Mouse (Mus musculus) liver, embryonic 14.5 days (tissue): Measurements from ENCODE around the gene Elk1. TPM values are rescaled to one million over a fixed set of nuclear protein-coding genes. Genes with fewer than 3 reads are reported as not detected.

Experiments
- ATAC-seq: fragments of 200-750 bp; cut with Nextera tagmentation; 2 replicates; pipeline ENCODE4 v1.8.0; 2017; ENCODE audit warnings: moderate number of reproducible peaks, mild to moderate bottlenecking, moderate library complexity; ENCODE audit not compliant: insufficient read depth
- DNase-seq, 3 experiments: peaks; one replicate each; pipeline ENCODE4 v3.0.0-alpha.2; 2012 to 2013; ENCODE audit warnings: low read depth in 3 of 3, low spot score in 3 of 3
- H3K27ac ChIP-seq: fragments of 300-500 bp; sonication (generic); 2 replicates; pipeline ENCODE4 v1.5.1; 2014; ENCODE audit warnings: moderate library complexity, mild to moderate bottlenecking, control low read depth, inconsistent platforms
- H3K27me3 ChIP-seq: fragments of 300-500 bp; sonication (generic); 2 replicates; pipeline ENCODE4 v1.6.1; 2014; ENCODE audit warnings: mild to moderate bottlenecking, low read length, moderate library complexity; ENCODE audit not compliant: control insufficient read depth, insufficient read depth
- H3K36me3 ChIP-seq: fragments of 300-500 bp; sonication (generic); replicated peaks from 2 replicates; pipeline ENCODE4 v1.6.1; 2014; ENCODE audit warnings: low read depth; ENCODE audit not compliant: control insufficient read depth, insufficient read depth
- H3K4me1 ChIP-seq, 2 experiments: fragments of 200-500 bp in 1 of 2; fragments of 300-500 bp in 1 of 2; sonication (generic) in 1 of 2; replicated peaks; 2 replicates each; pipeline ENCODE4 v1.6.1; 2012 to 2014; ENCODE audit warnings: antibody characterized with exemption in 1 of 2, inconsistent platforms in 1 of 2, low read length in 1 of 2; ENCODE audit not compliant: control insufficient read depth in 2 of 2, insufficient read depth in 2 of 2
- H3K4me2 ChIP-seq: fragments of 300-500 bp; sonication (generic); 2 replicates; pipeline ENCODE4 v1.6.1; 2014; ENCODE audit warnings: low read depth, mild to moderate bottlenecking, control low read depth, moderate library complexity
- H3K4me3 ChIP-seq, 2 experiments: fragments of 200-500 bp in 1 of 2; fragments of 300-500 bp in 1 of 2; sonication (generic) in 1 of 2; 2 replicates each; pipeline ENCODE4 v1.5.1; 2012 to 2014; ENCODE audit warnings: low read depth in 2 of 2, low read length in 2 of 2, mild to moderate bottlenecking in 2 of 2, control low read depth in 1 of 2, inconsistent platforms in 1 of 2, moderate library complexity in 1 of 2; ENCODE audit not compliant: insufficient read depth in 1 of 2
- H3K9ac ChIP-seq: fragments of 300-500 bp; sonication (generic); replicated peaks from 2 replicates; pipeline ENCODE4 v1.6.1; 2014; ENCODE audit warnings: mild to moderate bottlenecking, control low read depth, moderate library complexity
- H3K9me3 ChIP-seq: fragments of 300-500 bp; sonication (generic); 2 replicates; pipeline ENCODE4 v1.6.1; 2016; ENCODE audit warnings: low read length, mixed read lengths; ENCODE audit not compliant: control insufficient read depth
- CTCF ChIP-seq: IDR thresholded peaks from 2 replicates; pipeline ENCODE4 v1.5.1; 2016; ENCODE audit warnings: antibody characterized with exemption, low read depth, control low read depth
- EP300 ChIP-seq: IDR thresholded peaks from 2 replicates; pipeline ENCODE4 v1.6.1; 2016; ENCODE audit warnings: antibody characterized with exemption, low read depth
- WGBS: fragments of 180-500 bp; shearing (Covaris S2); extraction: QIAGEN DNeasy Blood & Tissue Kit; methylation state at CpG from one replicate; pipeline ENCODE4 v1.1.7; 2014; ENCODE audit not compliant: insufficient replicate concordance; 5-methylcytosine and 5-hydroxymethylcytosine counted together
- polyA plus RNA-seq, 2 experiments: library from polyadenylated mRNA; depleted of rRNA in 1 of 2; stranded (reverse) in 1 of 2; unstranded in 1 of 2; fragments of >200 nt; fragmentation: Nextera tagmentation in 1 of 2; extraction: Ambion mirVana in 1 of 2; gene quantifications; 2 replicates each; pipeline versions ENCODE4 v1.2.1 to v1.2.3; 2012 to 2014

Gene Elk1
- polyA plus RNA-seq, 2 experiments: 1.0 to 1.9 TPM

- peak; percentile 53; the same call in 1 of the 2 replicates for ATAC-seq
- 10% methylated on average over 44 of the region's 44 CpGs for WGBS
Observed at GRCm38 (mm10) chrX:20920844-20921364, 29.5 kb downstream of the Elk1 start, which contains the start of gene Syn1. TSS of gene Syn1 (minus strand) at chrX:20921004.

GRCm38 (mm10) chrX:20920249-20920843, 30.1 kb downstream of the Elk1 start:
- Histone ChIP-seq H3K36me3 (no peaks in the 10 kb centered on the region), H3K27ac (no peak overlapping the region), H3K9ac (no peak overlapping the region), H3K4me2 (peak overlapping the region; percentile 51), H3K4me3 (peak overlapping the region in 1 of 2 experiments; percentile 34; a peak in 2 of 4 replicates), H3K9me3 (no peaks in the 10 kb centered on the region), H3K4me1 (no peaks in the 10 kb centered on the region), H3K27me3 (peaks cover 28% of the 10 kb centered on the region)
- ATAC-seq (no peak), DNase-seq (no peak)
- WGBS: 12% methylated on average over 46 of the region's 49 CpGs
- TF ChIP-seq EP300: no peak
- no peak for TF ChIP-seq CTCF

More at GRCm38 (mm10) chrX:20920844-20921364, 29.5 kb downstream of the Elk1 start, which contains the start of gene Syn1:
- Histone ChIP-seq H3K9ac (no peak within 1 kb of the TSS), H3K4me2 (peak within 1 kb of the TSS; percentile 51), H3K4me1 (no peaks in the 10 kb centered on the region), H3K9me3 (no peaks in the 10 kb centered on the region), H3K27me3 (peaks cover 28% of the 10 kb centered on the region), H3K36me3 (no peaks in the 10 kb centered on the region), H3K27ac (no peak within 1 kb of the TSS), H3K4me3 (peak within 1 kb of the TSS in 1 of 2 experiments; percentile 34; a peak in 2 of 4 replicates)
- DNase-seq: peak; percentile 26 to 35 (median 28)
- TF ChIP-seq EP300: no peak
- no peak for TF ChIP-seq CTCF

- Histone ChIP-seq H3K9ac (no peak overlapping the region), H3K36me3 (no peaks in the 10 kb centered on the region), H3K27me3 (peaks cover 12% of the 10 kb centered on the region), H3K4me2 (no peak overlapping the region), H3K4me1 (peaks cover 0 to 4% of the 10 kb centered on the region in 2 experiments; a peak in 3 of 4 replicates), H3K4me3 (no peak overlapping the region), H3K9me3 (no peaks in the 10 kb centered on the region), H3K27ac (no peak overlapping the region)
- TF ChIP-seq EP300 (no peak), CTCF (no peak)
- no peak for ATAC-seq
- DNase-seq: no peak
Observed at GRCm38 (mm10) chrX:20915075-20915474, 35.3 kb downstream of the Elk1 start.

GRCm38 (mm10) chrX:20913726-20914125, 36.7 kb downstream of the Elk1 start:
- H3K9ac ChIP-seq: no peak overlapping the region
- peaks cover 0 to 7% of the 10 kb centered on the region in 2 experiments; a peak in 3 of 4 replicates for H3K4me1 ChIP-seq
- H3K4me3 ChIP-seq: no peak overlapping the region
- H3K9me3 ChIP-seq: no peaks in the 10 kb centered on the region
- no peak overlapping the region for H3K4me2 ChIP-seq
- H3K27me3 ChIP-seq: peaks cover under 1% of the 10 kb centered on the region; the same call in 1 of the 2 replicates
- no peak overlapping the region for H3K27ac ChIP-seq
- no peak for DNase-seq
- no peak for ATAC-seq
- no peaks in the 10 kb centered on the region for H3K36me3 ChIP-seq
- TF ChIP-seq CTCF (no peak), EP300 (no peak)
- 49% methylated on average over 6 of the region's 6 CpGs for WGBS

GRCm38 (mm10) chrX:20910074-20910473, 40.3 kb downstream of the Elk1 start:
- Histone ChIP-seq H3K36me3 (no peaks in the 10 kb centered on the region), H3K9me3 (no peaks in the 10 kb centered on the region), H3K4me3 (no peak overlapping the region), H3K27me3 (no peaks in the 10 kb centered on the region), H3K4me2 (no peak overlapping the region), H3K27ac (no peak overlapping the region), H3K4me1 (peaks cover 0 to 7% of the 10 kb centered on the region in 2 experiments; a peak in 3 of 4 replicates), H3K9ac (no peak overlapping the region)
- peak in 1 of 3 experiments; percentile 31 for DNase-seq
- TF ChIP-seq EP300 (no peak), CTCF (no peak)
- peak; percentile 71; the same call in 1 of the 2 replicates for ATAC-seq
- 24% methylated on average over 3 of the region's 3 CpGs for WGBS

Other genes with a start within 250 kb of the Elk1 start
- gene Usp11, start 246.7 kb downstream of the Elk1 start, polyA plus RNA-seq (2012; rRNA removed): 5.9 and 6.3 TPM in 2 replicates
- gene Usp11, start 246.7 kb downstream of the Elk1 start, polyA plus RNA-seq (2014; fragmentation: Nextera tagmentation; extraction: Ambion mirVana): 4.8 and 5.6 TPM in 2 replicates
- gene Araf, start 152.8 kb downstream of the Elk1 start, polyA plus RNA-seq (2012; rRNA removed): 38.3 and 43.3 TPM in 2 replicates
- 33.3 and 35.1 TPM in 2 replicates for gene Araf, start 152.8 kb downstream of the Elk1 start, polyA plus RNA-seq (2014; fragmentation: Nextera tagmentation; extraction: Ambion mirVana)
- gene Timp1, start 80.4 kb downstream of the Elk1 start, polyA plus RNA-seq (2012; rRNA removed): 1.6 and 1.7 TPM in 2 replicates
- 2.0 and 2.8 TPM in 2 replicates for gene Timp1, start 80.4 kb downstream of the Elk1 start, polyA plus RNA-seq (2014; fragmentation: Nextera tagmentation; extraction: Ambion mirVana)
- gene Syn1, start 29.6 kb downstream of the Elk1 start, polyA plus RNA-seq (2012; rRNA removed): 0.02 and 0.08 TPM in 2 replicates
- gene Syn1, start 29.6 kb downstream of the Elk1 start, polyA plus RNA-seq (2014; fragmentation: Nextera tagmentation; extraction: Ambion mirVana): 0.05 and 0.06 TPM in 2 replicates
- gene Cfp, start 19.1 kb downstream of the Elk1 start, polyA plus RNA-seq (2012; rRNA removed): 16.9 and 19.9 TPM in 2 replicates
- 20.6 and 22.7 TPM in 2 replicates for gene Cfp, start 19.1 kb downstream of the Elk1 start, polyA plus RNA-seq (2014; fragmentation: Nextera tagmentation; extraction: Ambion mirVana)
- 12.3 and 13.9 TPM in 2 replicates for gene Uxt, start 11.4 kb upstream of the Elk1 start, polyA plus RNA-seq (2012; rRNA removed)
- gene Uxt, start 11.4 kb upstream of the Elk1 start, polyA plus RNA-seq (2014; fragmentation: Nextera tagmentation; extraction: Ambion mirVana): 46.6 and 46.7 TPM in 2 replicates
- 0.79 and 1.6 TPM in 2 replicates for gene Zfp182, start 111.7 kb upstream of the Elk1 start, polyA plus RNA-seq (2012; rRNA removed)
- gene Zfp182, start 111.7 kb upstream of the Elk1 start, polyA plus RNA-seq (2014; fragmentation: Nextera tagmentation; extraction: Ambion mirVana): 1.8 and 2.0 TPM in 2 replicates
- not detected in 2 replicates for gene Spaca5, start 117.8 kb upstream of the Elk1 start, polyA plus RNA-seq (2012; rRNA removed)
- not detected in 2 replicates for gene Spaca5, start 117.8 kb upstream of the Elk1 start, polyA plus RNA-seq (2014; fragmentation: Nextera tagmentation; extraction: Ambion mirVana)
- gene Zfp300, start 138.9 kb upstream of the Elk1 start, polyA plus RNA-seq (2012; rRNA removed): 0.01 and 0.02 TPM in 2 replicates
- 0.05 and 0.14 TPM in 2 replicates for gene Zfp300, start 138.9 kb upstream of the Elk1 start, polyA plus RNA-seq (2014; fragmentation: Nextera tagmentation; extraction: Ambion mirVana)
- not detected in 2 replicates for gene Ssxa1, start 165.2 kb upstream of the Elk1 start, polyA plus RNA-seq (2012; rRNA removed)
- gene Ssxa1, start 165.2 kb upstream of the Elk1 start, polyA plus RNA-seq (2014; fragmentation: Nextera tagmentation; extraction: Ambion mirVana): not detected in 2 replicates
- gene Gm21876, start 225.0 kb upstream of the Elk1 start, polyA plus RNA-seq (2012; rRNA removed): not detected in 2 replicates
- not detected in 2 replicates for gene Gm21876, start 225.0 kb upstream of the Elk1 start, polyA plus RNA-seq (2014; fragmentation: Nextera tagmentation; extraction: Ambion mirVana)